Mouse (Mus musculus): ENCODE measurements at regions not wholly inside any gene's neighbourhood (a gene's known extent, or its start where the extent isn't known, plus 50 kb on each side); places are given as distances from the start of the nearest gene placed in this dataset.

- DNase-seq (ENCODE audit: inconsistent ontology term), result no peak
These were observed 249.6 kb downstream of the Cdk5rap2 start for GRCm38 (mm10) chr4:70160525-70161224.

- DNase-seq (ENCODE audit: inconsistent ontology term), result no peak
These were observed 250.2 kb downstream of the Cdk5rap2 start for GRCm38 (mm10) chr4:70160062-70160461.

GRCm38 (mm10) chr4:70153179-70153578 is 257.1 kb downstream of the Cdk5rap2 start:
- no peak for DNase-seq (ENCODE audit: inconsistent ontology term)

- DNase-seq (ENCODE audit: inconsistent ontology term), result no peak
These were observed 301.2 kb downstream of the Cdk5rap2 start for GRCm38 (mm10) chr4:70109011-70109410.

GRCm38 (mm10) chr4:70105776-70106175 is 304.5 kb downstream of the Cdk5rap2 start:
- no peak for DNase-seq (ENCODE audit: inconsistent ontology term)

GRCm38 (mm10) chr4:70097353-70097752 is 312.9 kb downstream of the Cdk5rap2 start:
- peak; percentile 81 for DNase-seq (ENCODE audit: inconsistent ontology term)

GRCm38 (mm10) chr4:70078206-70078605 is 332.0 kb downstream of the Cdk5rap2 start:
- DNase-seq (ENCODE audit: inconsistent ontology term), result no peak

GRCm38 (mm10) chr4:70062516-70062915 is 347.7 kb downstream of the Cdk5rap2 start:
- DNase-seq (ENCODE audit: inconsistent ontology term), result no peak

GRCm38 (mm10) chr4:70058831-70059544 is 351.3 kb downstream of the Cdk5rap2 start:
- no peak for DNase-seq (ENCODE audit: inconsistent ontology term)

- no peak for DNase-seq (ENCODE audit: inconsistent ontology term)
These were observed 357.1 kb downstream of the Cdk5rap2 start for GRCm38 (mm10) chr4:70053136-70053535.

- DNase-seq (ENCODE audit: inconsistent ontology term), result no peak
These were observed 372.0 kb downstream of the Cdk5rap2 start for GRCm38 (mm10) chr4:70038241-70038640.

GRCm38 (mm10) chr4:70035912-70036311 is 374.3 kb downstream of the Cdk5rap2 start:
- no peak for DNase-seq (ENCODE audit: inconsistent ontology term)

- no peak for DNase-seq (ENCODE audit: inconsistent ontology term)
These were observed 377.7 kb downstream of the Cdk5rap2 start for GRCm38 (mm10) chr4:70032497-70032896.

- DNase-seq (ENCODE audit: inconsistent ontology term), result no peak
These were observed 383.4 kb downstream of the Cdk5rap2 start for GRCm38 (mm10) chr4:70026848-70027247.

GRCm38 (mm10) chr4:70024838-70025376 is 385.3 kb downstream of the Cdk5rap2 start:
- DNase-seq (ENCODE audit: inconsistent ontology term), result no peak

GRCm38 (mm10) chr4:70020905-70021470 is 389.3 kb downstream of the Cdk5rap2 start:
- no peak for DNase-seq (ENCODE audit: inconsistent ontology term)

GRCm38 (mm10) chr4:70012220-70012580 is 398.0 kb downstream of the Cdk5rap2 start:
- no peak for DNase-seq (ENCODE audit: inconsistent ontology term)

GRCm38 (mm10) chr4:70011491-70012219 is 398.6 kb downstream of the Cdk5rap2 start:
- no peak for DNase-seq (ENCODE audit: inconsistent ontology term)

- peak; percentile 29 for DNase-seq (ENCODE audit: inconsistent ontology term)
These were observed 399.8 kb downstream of the Cdk5rap2 start for GRCm38 (mm10) chr4:70010466-70010865.

GRCm38 (mm10) chr4:70004966-70005365 is 405.3 kb downstream of the Cdk5rap2 start:
- DNase-seq (ENCODE audit: inconsistent ontology term), result no peak

- no peak for DNase-seq (ENCODE audit: inconsistent ontology term)
These were observed 417.0 kb downstream of the Cdk5rap2 start for GRCm38 (mm10) chr4:69993226-69993625.

GRCm38 (mm10) chr4:69974208-69974607 is 436.0 kb downstream of the Cdk5rap2 start:
- no peak for DNase-seq (ENCODE audit: inconsistent ontology term)

Measured in Muller cell, postnatal 12 days (primary cell).